Comparison of ENCODE assay signal across 8 mouse cellular contexts in the genomic region with DNA sequence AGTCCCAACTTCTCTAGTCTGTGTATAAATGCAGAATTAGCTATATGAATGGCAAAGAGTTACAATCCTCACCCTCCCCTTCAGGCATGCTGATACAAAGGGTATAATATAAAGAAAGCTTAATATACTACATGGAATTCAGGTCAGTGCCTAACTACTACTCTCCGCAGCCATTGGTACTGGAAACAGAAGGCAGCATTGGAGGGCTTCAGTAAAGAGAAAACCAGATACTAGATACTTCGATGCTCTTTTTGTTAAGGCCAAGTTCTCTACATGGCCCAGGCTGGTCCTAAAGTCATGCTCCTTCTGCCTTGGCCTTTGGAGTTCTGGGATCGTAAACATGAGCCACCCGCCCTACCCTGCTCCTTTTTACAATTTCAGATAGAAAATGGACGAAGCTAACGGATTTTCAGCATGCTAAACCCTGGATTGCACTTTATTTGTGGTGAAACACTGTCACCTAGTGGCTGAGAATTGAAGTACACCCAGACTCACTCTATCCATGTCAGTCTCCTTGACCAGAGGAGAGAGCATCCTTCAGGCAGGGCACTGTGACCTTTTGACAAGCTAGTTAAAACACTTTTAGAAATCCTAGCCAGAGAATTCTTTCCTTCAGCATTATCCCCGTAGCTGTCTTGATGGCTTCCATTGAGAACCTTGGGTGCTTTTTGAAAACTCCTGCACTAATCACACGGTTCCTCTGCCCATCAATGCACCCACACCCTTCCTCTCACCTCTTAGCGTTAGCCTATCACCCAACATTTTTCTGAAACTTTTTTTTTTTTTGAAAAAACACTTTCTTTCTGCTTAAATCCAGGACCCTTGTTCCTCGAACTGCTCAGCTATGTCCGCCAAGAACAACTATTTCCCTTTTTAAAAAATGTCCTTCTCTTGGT. TPM values are rescaled to one million over a fixed set of nuclear protein-coding genes. Genes with fewer than 3 reads are reported as not detected.
DNase-seq lines count a peak whose midpoint lies in the region; ATAC-seq lines count a peak whose summit lies in the region.

No protein-coding gene starts in this region.

- WGBS in hindbrain, embryonic 12.5 days, result 48% methylated on average over 11 of the region's 11 CpGs
- WGBS in lung, embryonic 16.5 days, result 46% methylated on average over 11 of the region's 11 CpGs

- H3K27me3 ChIP-seq in hindbrain, embryonic 12.5 days, result no peaks in the 10 kb centered on the region
- no peaks in the 10 kb centered on the region for H3K27me3 ChIP-seq in lung, embryonic 16.5 days (ENCODE audit: control insufficient read depth, insufficient read depth, low read depth, low read length)

- no peak overlapping the region for H3K27ac ChIP-seq in hindbrain, embryonic 12.5 days
- no peak overlapping the region for H3K27ac ChIP-seq in lung, embryonic 16.5 days (ENCODE audit: low read length)

- no peaks in the 10 kb centered on the region for H3K9me3 ChIP-seq in hindbrain, embryonic 12.5 days (replicated peaks)
- no peaks in the 10 kb centered on the region for H3K9me3 ChIP-seq in lung, embryonic 16.5 days (ENCODE audit: control insufficient read depth, low read length)

- no peaks in the 10 kb centered on the region; the same call in 1 of the 2 replicates for H3K4me1 ChIP-seq in hindbrain, embryonic 12.5 days
- no peaks in the 10 kb centered on the region; the same call in 1 of the 2 replicates for H3K4me1 ChIP-seq in lung, embryonic 16.5 days (replicated peaks; ENCODE audit: control insufficient read depth, insufficient read depth, low read length)

- H3K9ac ChIP-seq in hindbrain, embryonic 12.5 days, result no peak overlapping the region
- H3K9ac ChIP-seq in lung, embryonic 16.5 days (ENCODE audit: low read length), result peak overlapping the region; percentile 14; the same call in 1 of the 2 replicates

- ATAC-seq in frontal cortex, adult (ENCODE audit: low TSS enrichment), result peak; percentile 96
- ATAC-seq in hindbrain, embryonic 12.5 days (ENCODE audit: low FRiP score), result peak; percentile 80
- ATAC-seq in lung, embryonic 16.5 days (ENCODE audit: low read depth), result peak; percentile 75

- peak; percentile 90 for DNase-seq in NIH3T3 (ENCODE audit: low read depth)
- peak; percentile 80 for DNase-seq in cerebellum, adult 8-10 months
- DNase-seq in layer of hippocampus, adult 9-11 months, result peak; percentile 72
- DNase-seq in ovary, postnatal 36 days (ENCODE audit: low spot score), result peak; percentile 32
- peak; percentile 19 to 55 for DNase-seq in thymus, postnatal 36 days

- H3K4me3 ChIP-seq in hindbrain, embryonic 12.5 days, result no peak overlapping the region
- no peak overlapping the region for H3K4me3 ChIP-seq in lung, embryonic 16.5 days (ENCODE audit: low read length)

- H3K4me2 ChIP-seq in hindbrain, embryonic 12.5 days (replicated peaks), result peak overlapping the region; percentile 33
- H3K4me2 ChIP-seq in lung, embryonic 16.5 days (ENCODE audit: low read depth, low read length), result 0 out of 2 replicates have a peak overlapping the region, but pooled peaks have one; percentile 21

- no peaks in the 10 kb centered on the region for H3K36me3 ChIP-seq in hindbrain, embryonic 12.5 days
- H3K36me3 ChIP-seq in lung, embryonic 16.5 days (ENCODE audit: control insufficient read depth, insufficient read depth, low read length), result no peaks in the 10 kb centered on the region; the same call in none of the 2 replicates

RNA-seq across cellular contexts. Expression of gene Dram1, which starts 51.5 kb away (rescaled TPM):
- polyA plus RNA-seq in hindbrain, embryonic 12.5 days (2016; fragmentation: Nextera tagmentation; extraction: Ambion mirVana), result 0.58 and 0.82 TPM in 2 replicates
- polyA plus RNA-seq in lung, embryonic 16.5 days (2015; fragmentation: Nextera tagmentation; extraction: Ambion mirVana), result 128 and 151 TPM in 2 replicates

RNA-seq across cellular contexts. Expression of gene Gnptab, which starts 51.5 kb away (rescaled TPM):
- 15.2 and 18.3 TPM in 2 replicates for polyA plus RNA-seq in hindbrain, embryonic 12.5 days (2016; fragmentation: Nextera tagmentation; extraction: Ambion mirVana)
- polyA plus RNA-seq in lung, embryonic 16.5 days (2015; fragmentation: Nextera tagmentation; extraction: Ambion mirVana), result 16.8 and 18.1 TPM in 2 replicates

Comparison
In these comparisons a context has a peak if more than half of its experiments do, and no peak if none do; other contexts are left out.
1. DNase-seq: peak in every context shown above with its lines; median percentile 90 in NIH3T3; 80 in cerebellum, adult 8-10 months; 72 in layer of hippocampus, adult 9-11 months; 37 in thymus, postnatal 36 days; 32 in ovary, postnatal 36 days.
2. RNA of gene Dram1, which starts 51.5 kb away (polyA plus RNA-seq): 128 to 151 TPM in lung, embryonic 16.5 days; 0.58 to 0.82 TPM in hindbrain, embryonic 12.5 days; every median in the first group is over 10 times any median in the second.
3. Peak in every context shown above with its lines, with median percentiles within 50 percentile points of each other: ATAC-seq.